Mouse (Mus musculus): ENCODE data around the gene Hspg2. TPM values are rescaled to one million over a fixed set of nuclear protein-coding genes. Genes with fewer than 3 reads are reported as not detected.
A peak's percentile ranks its signal among the peaks of the same experiment; 100 is the strongest.

Gene Hspg2
- polyA plus RNA-seq, 1 experiment from 2014 or later, result 50.0 TPM

- Histone ChIP-seq H3K4me1 (peaks cover 91% of the 10 kb centered on the region), H3K27ac (replicated peaks) (peak overlapping the region; percentile 95), H3K4me3 (no peak overlapping the region), H3K4me2 (peak overlapping the region; percentile 44), H3K36me3 (peaks cover 7% of the 10 kb centered on the region; the same call in 1 of the 2 replicates), H3K9ac (peak overlapping the region; percentile 75), H3K27me3 (replicated peaks) (no peaks in the 10 kb centered on the region), H3K9me3 (no peaks in the 10 kb centered on the region)
- peak; percentile 34; the same call in 1 of the 2 replicates for ATAC-seq (ENCODE audit: extremely low read depth, insufficient number of reproducible peaks, low FRiP score, low TSS enrichment)
- 1% methylated on average over 19 of the region's 19 CpGs for WGBS
Observed at GRCm38 (mm10) chr4:137494751-137495500, 26.4 kb downstream of the Hspg2 start.

- H3K36me3 ChIP-seq, result peaks cover 7% of the 10 kb centered on the region; the same call in 1 of the 2 replicates
- H3K4me3 ChIP-seq, result no peak overlapping the region
- peak overlapping the region; percentile 44 for H3K4me2 ChIP-seq
- peak overlapping the region; percentile 95 for H3K27ac ChIP-seq (replicated peaks)
- H3K27me3 ChIP-seq (replicated peaks), result no peaks in the 10 kb centered on the region
- 48% methylated on average over 6 of the region's 6 CpGs for WGBS
- no peak for ATAC-seq (ENCODE audit: extremely low read depth, insufficient number of reproducible peaks, low FRiP score, low TSS enrichment)
- peaks cover 91% of the 10 kb centered on the region for H3K4me1 ChIP-seq
- peak overlapping the region; percentile 75 for H3K9ac ChIP-seq
- H3K9me3 ChIP-seq, result no peaks in the 10 kb centered on the region
Observed at GRCm38 (mm10) chr4:137495501-137496100, 27.0 kb downstream of the Hspg2 start.

- WGBS, result 55% methylated on average over 5 of the region's 5 CpGs
- ATAC-seq (ENCODE audit: extremely low read depth, insufficient number of reproducible peaks, low FRiP score, low TSS enrichment), result no peak
- H3K27me3 ChIP-seq (replicated peaks), result no peaks in the 10 kb centered on the region
- no peaks in the 10 kb centered on the region for H3K9me3 ChIP-seq
- peaks cover 21% of the 10 kb centered on the region for H3K36me3 ChIP-seq
- H3K4me3 ChIP-seq, result no peak overlapping the region
- H3K9ac ChIP-seq, result peak overlapping the region; percentile 68; the same call in 1 of the 2 replicates
- peak overlapping the region; percentile 38; the same call in 1 of the 2 replicates for H3K4me2 ChIP-seq
- H3K27ac ChIP-seq (replicated peaks), result peak overlapping the region; percentile 95
- H3K4me1 ChIP-seq, result peaks cover 98% of the 10 kb centered on the region
Observed at GRCm38 (mm10) chr4:137497367-137497766, 28.8 kb downstream of the Hspg2 start.

GRCm38 (mm10) chr4:137497892-137498722 is 29.5 kb downstream of the Hspg2 start:
- peaks cover 98% of the 10 kb centered on the region for H3K4me1 ChIP-seq
- H3K9me3 ChIP-seq, result no peaks in the 10 kb centered on the region
- peaks cover 28% of the 10 kb centered on the region for H3K36me3 ChIP-seq
- H3K27me3 ChIP-seq (replicated peaks), result no peaks in the 10 kb centered on the region
- peak overlapping the region; percentile 95 for H3K27ac ChIP-seq (replicated peaks)
- no peak for ATAC-seq (ENCODE audit: extremely low read depth, insufficient number of reproducible peaks, low FRiP score, low TSS enrichment)
- 39% methylated on average over 9 of the region's 9 CpGs for WGBS
- peak overlapping the region; percentile 68 for H3K9ac ChIP-seq
- H3K4me3 ChIP-seq, result no peak overlapping the region
- H3K4me2 ChIP-seq, result peak overlapping the region; percentile 38

- no peak for ATAC-seq (ENCODE audit: extremely low read depth, insufficient number of reproducible peaks, low FRiP score, low TSS enrichment)
- Histone ChIP-seq H3K9me3 (no peaks in the 10 kb centered on the region), H3K4me2 (peak overlapping the region; percentile 38; the same call in 1 of the 2 replicates), H3K4me3 (no peak overlapping the region), H3K27me3 (replicated peaks) (no peaks in the 10 kb centered on the region), H3K9ac (peak overlapping the region; percentile 68), H3K4me1 (peaks cover 97% of the 10 kb centered on the region), H3K36me3 (peaks cover 34% of the 10 kb centered on the region), H3K27ac (replicated peaks) (peak overlapping the region; percentile 95)
- WGBS, result 66% methylated on average over 9 of the region's 9 CpGs
Observed at GRCm38 (mm10) chr4:137498882-137499583, 30.5 kb downstream of the Hspg2 start.

- Histone ChIP-seq H3K4me3 (no peak overlapping the region), H3K9me3 (no peaks in the 10 kb centered on the region), H3K4me2 (no peak overlapping the region), H3K27ac (replicated peaks) (peak overlapping the region; percentile 63), H3K36me3 (peaks cover 45% of the 10 kb centered on the region), H3K4me1 (peaks cover 86% of the 10 kb centered on the region), H3K9ac (peak overlapping the region; percentile 63), H3K27me3 (replicated peaks) (no peaks in the 10 kb centered on the region)
- WGBS, result 45% methylated on average over 12 of the region's 12 CpGs
- no peak for ATAC-seq (ENCODE audit: extremely low read depth, insufficient number of reproducible peaks, low FRiP score, low TSS enrichment)
Observed at GRCm38 (mm10) chr4:137500149-137500548, 31.6 kb downstream of the Hspg2 start.

- no peak for ATAC-seq (ENCODE audit: extremely low read depth, insufficient number of reproducible peaks, low FRiP score, low TSS enrichment)
- Histone ChIP-seq H3K9me3 (no peaks in the 10 kb centered on the region), H3K9ac (peak overlapping the region; percentile 63), H3K4me1 (peaks cover 78% of the 10 kb centered on the region), H3K4me3 (no peak overlapping the region), H3K27me3 (replicated peaks) (no peaks in the 10 kb centered on the region), H3K36me3 (peaks cover 53% of the 10 kb centered on the region), H3K27ac (replicated peaks) (peak overlapping the region; percentile 63), H3K4me2 (no peak overlapping the region)
- 58% methylated on average over 5 of the region's 5 CpGs for WGBS
Observed at GRCm38 (mm10) chr4:137500953-137501352, 32.4 kb downstream of the Hspg2 start.

GRCm38 (mm10) chr4:137502183-137502582 is 33.6 kb downstream of the Hspg2 start:
- H3K36me3 ChIP-seq, result peaks cover 62% of the 10 kb centered on the region

GRCm38 (mm10) chr4:137502801-137503200 is 34.2 kb downstream of the Hspg2 start:
- H3K27ac ChIP-seq (replicated peaks), result 0 out of 2 replicates have a peak overlapping the region, but pooled peaks have one; percentile 1

More at GRCm38 (mm10) chr4:137502183-137502582, 33.6 kb downstream of the Hspg2 start:
- Histone ChIP-seq H3K4me1 (peaks cover 72% of the 10 kb centered on the region), H3K4me3 (no peak overlapping the region), H3K27ac (replicated peaks) (no peak overlapping the region), H3K9me3 (no peaks in the 10 kb centered on the region), H3K27me3 (replicated peaks) (no peaks in the 10 kb centered on the region), H3K4me2 (no peak overlapping the region), H3K9ac (0 out of 2 replicates have a peak overlapping the region, but pooled peaks have one; percentile 66)
- no peak for ATAC-seq (ENCODE audit: extremely low read depth, insufficient number of reproducible peaks, low FRiP score, low TSS enrichment)
- 78% methylated on average over 10 of the region's 10 CpGs for WGBS

GRCm38 (mm10) chr4:137503509-137503971 is 35.0 kb downstream of the Hspg2 start:
- no peaks in the 10 kb centered on the region for H3K27me3 ChIP-seq (replicated peaks)
- no peak overlapping the region for H3K4me3 ChIP-seq
- no peaks in the 10 kb centered on the region for H3K9me3 ChIP-seq
- peaks cover 59% of the 10 kb centered on the region for H3K4me1 ChIP-seq
- H3K36me3 ChIP-seq, result peaks cover 76% of the 10 kb centered on the region
- no peak overlapping the region for H3K4me2 ChIP-seq
- H3K9ac ChIP-seq, result 0 out of 2 replicates have a peak overlapping the region, but pooled peaks have one; percentile 30
- 62% methylated on average over 6 of the region's 6 CpGs for WGBS
- 0 out of 2 replicates have a peak overlapping the region, but pooled peaks have one; percentile 2 for H3K27ac ChIP-seq (replicated peaks)
- no peak; the same call in 1 of the 2 replicates for ATAC-seq (ENCODE audit: extremely low read depth, insufficient number of reproducible peaks, low FRiP score, low TSS enrichment)

More at GRCm38 (mm10) chr4:137502801-137503200, 34.2 kb downstream of the Hspg2 start:
- ATAC-seq (ENCODE audit: extremely low read depth, insufficient number of reproducible peaks, low FRiP score, low TSS enrichment), result no peak
- H3K4me1 ChIP-seq, result peaks cover 66% of the 10 kb centered on the region
- no peak overlapping the region for H3K4me3 ChIP-seq
- no peaks in the 10 kb centered on the region for H3K27me3 ChIP-seq (replicated peaks)
- H3K9me3 ChIP-seq, result no peaks in the 10 kb centered on the region
- H3K9ac ChIP-seq, result peak overlapping the region; percentile 66
- WGBS, result 52% methylated on average over 7 of the region's 7 CpGs
- H3K36me3 ChIP-seq, result peaks cover 68% of the 10 kb centered on the region
- H3K4me2 ChIP-seq, result no peak overlapping the region

Measured in heart, embryonic 13.5 days (tissue).